Mouse (Mus musculus): ENCODE data around the gene Dcst1. TPM values are rescaled to one million over a fixed set of nuclear protein-coding genes. Genes with fewer than 3 reads are reported as not detected.

Gene Dcst1
- polyA plus RNA-seq, 1 experiment from 2014 or later = 0.37 TPM

DNA sequence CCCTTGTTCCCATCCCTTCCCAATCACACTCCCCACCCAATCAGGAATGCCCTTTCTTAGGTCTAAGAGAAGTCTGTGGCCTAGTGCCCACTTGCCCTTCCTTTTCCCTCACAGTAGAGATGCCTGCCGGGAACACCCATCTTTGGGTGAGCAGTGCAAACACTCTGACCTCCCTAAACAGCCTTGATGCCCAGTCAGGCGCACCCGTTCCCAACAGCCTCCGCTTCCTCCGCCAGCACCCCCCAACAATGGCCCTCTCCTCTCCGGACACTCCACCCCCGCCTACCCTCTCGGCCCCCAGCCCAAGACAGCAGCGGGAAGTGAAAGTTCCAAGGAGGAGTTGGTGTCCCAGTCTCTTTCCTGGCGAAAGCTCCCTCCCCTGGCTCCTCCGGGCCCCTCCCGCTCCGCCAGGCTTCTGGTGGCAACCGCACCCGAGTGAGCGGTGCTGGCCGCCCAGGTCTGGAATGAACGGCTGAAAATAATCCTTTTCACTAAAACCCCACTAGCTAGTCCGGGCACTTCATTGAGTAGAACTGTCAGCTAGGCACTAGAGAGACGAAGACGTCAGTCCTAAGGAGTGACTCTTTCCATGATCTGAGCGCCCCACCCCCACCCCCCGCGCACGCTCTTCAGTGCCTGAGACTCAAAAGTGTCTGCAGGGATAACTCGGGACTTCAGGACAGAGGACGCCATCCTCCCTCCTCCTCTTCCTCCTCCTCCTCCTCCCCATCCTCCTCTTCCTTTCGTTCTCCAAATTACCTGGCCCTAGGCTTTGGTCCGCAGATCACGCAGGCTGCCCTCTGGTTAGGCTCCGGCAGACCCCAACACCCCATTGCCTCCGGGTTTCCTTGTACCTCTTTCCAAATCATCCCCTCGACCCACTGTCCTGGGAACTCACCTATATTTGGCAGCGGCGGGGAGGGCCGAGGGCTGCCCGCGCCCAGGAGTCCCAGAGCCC, 15.9 kb downstream of the Dcst1 start:
- DNase-seq (ENCODE audit: low spot score) (peak; percentile 34), ATAC-seq (ENCODE audit: insufficient number of reproducible peaks, low FRiP score, low TSS enrichment, low read depth) (peak; percentile 14; the same call in 1 of the 2 replicates)
- 2% methylated on average over 38 of the region's 38 CpGs for WGBS
- H3K9ac ChIP-seq (ENCODE audit: low read length) = peak overlapping the region; percentile 61
- peaks cover 5% of the 10 kb centered on the region; the same call in 1 of the 2 replicates for H3K36me3 ChIP-seq (ENCODE audit: control insufficient read depth, insufficient read depth, low read length)
- H3K9me3 ChIP-seq (ENCODE audit: control insufficient read depth, low read length) = no peaks in the 10 kb centered on the region
- peak overlapping the region; percentile 96 for H3K4me2 ChIP-seq (ENCODE audit: low read depth, severe bottlenecking)
- H3K4me1 ChIP-seq (ENCODE audit: control insufficient read depth, insufficient read depth, low read length) = peaks cover 11% of the 10 kb centered on the region; the same call in 1 of the 2 replicates
- H3K27me3 ChIP-seq (ENCODE audit: control insufficient read depth, insufficient read depth, low read length) = 0 out of 2 replicates have a peak, but pooled peaks cover 3% of the 10 kb centered on the region
- H3K4me3 ChIP-seq (ENCODE audit: low read depth, low read length) = peak overlapping the region; percentile 48
- no peak overlapping the region for H3K27ac ChIP-seq (replicated peaks; ENCODE audit: low read depth, low read length)

DNA sequence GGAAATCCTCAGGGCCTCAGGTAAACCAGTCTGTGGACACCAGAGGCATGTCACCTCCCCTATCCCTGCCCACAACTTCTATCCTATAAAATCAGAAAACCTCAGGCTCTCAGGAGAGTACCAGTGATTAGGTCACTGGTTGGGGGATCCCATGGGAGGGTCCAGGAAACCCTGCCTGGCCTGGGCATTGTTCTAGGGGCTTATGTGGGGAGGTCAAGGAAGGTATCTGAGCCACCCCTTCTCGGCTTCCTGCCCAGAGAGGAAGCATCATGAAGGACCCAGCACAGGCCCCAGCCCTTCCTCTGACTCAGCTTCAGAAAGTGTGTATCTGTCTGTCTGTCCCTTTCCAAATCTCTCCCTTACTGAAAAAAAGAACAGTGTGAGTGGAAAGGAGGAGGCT, 17.1 kb downstream of the Dcst1 start:
- Histone ChIP-seq H3K36me3 (ENCODE audit: control insufficient read depth, insufficient read depth, low read length) (peaks cover 5% of the 10 kb centered on the region; the same call in 1 of the 2 replicates), H3K27ac (replicated peaks; ENCODE audit: low read depth, low read length) (no peak overlapping the region), H3K27me3 (ENCODE audit: control insufficient read depth, insufficient read depth, low read length) (0 out of 2 replicates have a peak, but pooled peaks cover 3% of the 10 kb centered on the region), H3K9me3 (ENCODE audit: control insufficient read depth, low read length) (no peaks in the 10 kb centered on the region), H3K4me1 (ENCODE audit: control insufficient read depth, insufficient read depth, low read length) (peaks cover 11% of the 10 kb centered on the region; the same call in 1 of the 2 replicates), H3K4me2 (ENCODE audit: low read depth, severe bottlenecking) (no peak overlapping the region), H3K9ac (ENCODE audit: low read length) (no peak overlapping the region), H3K4me3 (ENCODE audit: low read depth, low read length) (no peak overlapping the region)
- 68% methylated on average over 1 of the region's 1 CpGs for WGBS
- DNase-seq (ENCODE audit: low spot score) (no peak), ATAC-seq (ENCODE audit: insufficient number of reproducible peaks, low FRiP score, low TSS enrichment, low read depth) (no peak)

DNA sequence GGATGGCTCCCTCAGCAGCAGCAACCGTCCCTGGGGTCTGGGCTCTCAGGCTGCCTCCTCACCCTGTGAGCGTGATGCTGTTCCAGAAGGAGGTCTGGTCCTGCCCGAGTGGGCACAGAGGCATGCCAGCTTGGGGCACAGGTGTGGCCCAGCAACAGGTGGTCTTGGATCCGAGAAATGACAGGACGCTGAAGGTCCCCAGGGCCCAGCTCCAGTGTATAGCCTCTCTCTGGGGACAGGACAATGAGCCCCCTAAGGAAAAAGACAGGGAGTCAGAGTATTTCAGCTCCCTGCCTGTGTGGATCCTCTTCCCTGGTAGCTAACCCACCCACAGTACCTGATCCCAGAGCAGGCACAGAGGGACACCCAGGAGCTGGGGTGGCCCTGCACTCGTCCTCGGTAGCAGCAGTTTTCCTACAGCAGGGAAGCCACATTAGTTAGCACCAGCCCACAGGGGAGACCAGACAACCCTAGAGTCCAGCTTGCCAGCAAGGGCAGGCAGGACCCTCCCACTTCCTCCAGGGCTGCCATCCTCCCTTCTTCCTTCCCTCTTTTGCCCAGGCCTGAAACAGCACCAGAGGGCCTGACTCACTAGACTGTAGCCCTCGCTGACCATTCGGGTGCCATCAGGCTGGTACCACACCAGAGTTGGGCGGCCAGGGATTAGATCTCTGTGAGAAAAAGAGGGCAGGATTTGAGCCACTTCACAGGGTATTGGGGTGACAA, 18.1 kb downstream of the Dcst1 start:
- peaks cover 11% of the 10 kb centered on the region; the same call in 1 of the 2 replicates for H3K4me1 ChIP-seq (ENCODE audit: control insufficient read depth, insufficient read depth, low read length)
- H3K9ac ChIP-seq (ENCODE audit: low read length) = peak overlapping the region; percentile 2; the same call in 1 of the 2 replicates
- 87% methylated on average over 10 of the region's 10 CpGs for WGBS
- no peak for ATAC-seq (ENCODE audit: insufficient number of reproducible peaks, low FRiP score, low TSS enrichment, low read depth)
- no peak overlapping the region for H3K27ac ChIP-seq (replicated peaks; ENCODE audit: low read depth, low read length)
- peaks cover 5% of the 10 kb centered on the region; the same call in 1 of the 2 replicates for H3K36me3 ChIP-seq (ENCODE audit: control insufficient read depth, insufficient read depth, low read length)
- H3K9me3 ChIP-seq (ENCODE audit: control insufficient read depth, low read length) = no peaks in the 10 kb centered on the region
- H3K4me3 ChIP-seq (ENCODE audit: low read depth, low read length) = no peak overlapping the region
- no peak for DNase-seq (ENCODE audit: low spot score)
- H3K27me3 ChIP-seq (ENCODE audit: control insufficient read depth, insufficient read depth, low read length) = 0 out of 2 replicates have a peak, but pooled peaks cover 3% of the 10 kb centered on the region
- no peak overlapping the region for H3K4me2 ChIP-seq (ENCODE audit: low read depth, severe bottlenecking)

DNA sequence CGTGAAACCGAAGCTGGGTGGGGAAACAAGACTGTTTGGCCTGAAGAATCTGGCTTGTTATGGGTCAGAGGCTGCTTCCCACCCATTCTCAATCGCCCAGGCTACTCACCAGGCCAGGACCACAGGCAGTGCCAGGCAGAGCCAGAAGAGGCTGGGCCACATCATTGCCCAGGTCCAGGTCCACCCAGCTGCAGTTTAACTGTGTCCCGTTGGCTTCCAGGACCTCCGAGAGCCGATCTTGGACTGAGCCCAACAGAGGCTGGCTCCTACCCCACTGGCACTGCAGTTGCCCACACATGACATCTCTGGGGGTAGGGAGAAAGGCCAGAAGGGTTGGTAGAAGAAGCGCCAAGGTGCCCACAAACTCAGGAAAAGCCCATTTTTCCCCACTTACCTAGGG, 21.8 kb downstream of the Dcst1 start:
- no peak for ATAC-seq (ENCODE audit: insufficient number of reproducible peaks, low FRiP score, low TSS enrichment, low read depth)
- H3K4me1 ChIP-seq (ENCODE audit: control insufficient read depth, insufficient read depth, low read length) = peaks cover 12% of the 10 kb centered on the region; the same call in 1 of the 2 replicates
- H3K9ac ChIP-seq (ENCODE audit: low read length) = no peak overlapping the region
- no peaks in the 10 kb centered on the region for H3K27me3 ChIP-seq (ENCODE audit: control insufficient read depth, insufficient read depth, low read length)
- H3K27ac ChIP-seq (replicated peaks; ENCODE audit: low read depth, low read length) = no peak overlapping the region
- no peaks in the 10 kb centered on the region for H3K9me3 ChIP-seq (ENCODE audit: control insufficient read depth, low read length)
- H3K4me2 ChIP-seq (ENCODE audit: low read depth, severe bottlenecking) = no peak overlapping the region
- H3K36me3 ChIP-seq (ENCODE audit: control insufficient read depth, insufficient read depth, low read length) = peaks cover 5% of the 10 kb centered on the region; the same call in 1 of the 2 replicates
- 95% methylated on average over 7 of the region's 7 CpGs for WGBS
- DNase-seq (ENCODE audit: low spot score) = no peak
- no peak overlapping the region for H3K4me3 ChIP-seq (ENCODE audit: low read depth, low read length)

DNA sequence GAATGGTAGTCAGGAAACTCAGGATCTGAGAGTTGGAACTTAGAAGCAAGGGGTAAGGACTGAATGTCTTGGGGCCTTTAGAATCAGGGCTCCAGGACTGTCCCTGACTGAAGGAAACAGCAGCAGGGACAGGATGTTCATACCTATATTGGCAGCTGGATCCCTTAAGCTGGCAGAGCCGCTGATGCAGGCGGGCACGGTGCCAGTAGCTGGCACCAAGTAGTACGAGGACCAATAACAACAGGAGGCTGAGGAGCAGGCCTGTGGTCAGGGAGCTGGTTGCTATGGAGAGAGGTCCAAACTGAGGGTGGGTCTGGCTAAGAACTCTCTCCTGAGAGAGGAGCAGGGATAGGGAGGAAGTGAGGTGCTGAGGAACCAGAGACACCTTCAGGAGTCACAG, 23.3 kb downstream of the Dcst1 start:
- Histone ChIP-seq H3K4me1 (ENCODE audit: control insufficient read depth, insufficient read depth, low read length) (peaks cover 14% of the 10 kb centered on the region), H3K4me2 (ENCODE audit: low read depth, severe bottlenecking) (no peak overlapping the region), H3K27ac (replicated peaks; ENCODE audit: low read depth, low read length) (no peak overlapping the region), H3K36me3 (ENCODE audit: control insufficient read depth, insufficient read depth, low read length) (peaks cover 3% of the 10 kb centered on the region; the same call in 1 of the 2 replicates), H3K27me3 (ENCODE audit: control insufficient read depth, insufficient read depth, low read length) (no peaks in the 10 kb centered on the region), H3K4me3 (ENCODE audit: low read depth, low read length) (no peak overlapping the region), H3K9ac (ENCODE audit: low read length) (no peak overlapping the region), H3K9me3 (ENCODE audit: control insufficient read depth, low read length) (no peaks in the 10 kb centered on the region)
- DNase-seq (ENCODE audit: low spot score) (no peak), ATAC-seq (ENCODE audit: insufficient number of reproducible peaks, low FRiP score, low TSS enrichment, low read depth) (no peak)
- WGBS = 91% methylated on average over 4 of the region's 4 CpGs

DNA sequence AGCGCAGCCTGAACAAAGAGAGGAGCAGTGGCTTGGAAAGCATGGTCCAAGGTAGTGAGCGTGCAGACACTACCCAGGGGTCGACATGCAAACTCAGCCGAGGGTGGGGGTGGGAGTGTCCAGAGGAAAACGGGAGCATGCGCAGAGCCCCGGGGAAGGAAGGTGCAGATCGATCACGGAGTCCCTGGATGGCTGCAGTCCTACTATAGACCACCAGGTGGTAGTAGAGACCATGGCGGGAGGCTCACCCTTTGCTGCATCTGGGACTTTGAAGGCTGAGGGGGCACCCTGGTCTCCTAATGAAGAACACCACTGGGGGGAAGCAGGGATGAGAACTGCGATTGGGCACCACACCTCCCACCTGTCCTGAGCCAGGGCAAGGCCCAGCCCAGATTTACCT, 24.6 kb downstream of the Dcst1 start:
- H3K4me1 ChIP-seq (ENCODE audit: control insufficient read depth, insufficient read depth, low read length) = peaks cover 26% of the 10 kb centered on the region
- H3K27me3 ChIP-seq (ENCODE audit: control insufficient read depth, insufficient read depth, low read length) = no peaks in the 10 kb centered on the region
- peak overlapping the region; percentile 23 for H3K4me3 ChIP-seq (ENCODE audit: low read depth, low read length)
- WGBS = 3% methylated on average over 11 of the region's 11 CpGs
- peak; percentile 95 for DNase-seq (ENCODE audit: low spot score)
- no peak for ATAC-seq (ENCODE audit: insufficient number of reproducible peaks, low FRiP score, low TSS enrichment, low read depth)
- no peaks in the 10 kb centered on the region for H3K36me3 ChIP-seq (ENCODE audit: control insufficient read depth, insufficient read depth, low read length)
- no peak overlapping the region for H3K9ac ChIP-seq (ENCODE audit: low read length)
- H3K9me3 ChIP-seq (ENCODE audit: control insufficient read depth, low read length) = no peaks in the 10 kb centered on the region
- H3K4me2 ChIP-seq (ENCODE audit: low read depth, severe bottlenecking) = peak overlapping the region; percentile 57
- no peak overlapping the region for H3K27ac ChIP-seq (replicated peaks; ENCODE audit: low read depth, low read length)

DNA sequence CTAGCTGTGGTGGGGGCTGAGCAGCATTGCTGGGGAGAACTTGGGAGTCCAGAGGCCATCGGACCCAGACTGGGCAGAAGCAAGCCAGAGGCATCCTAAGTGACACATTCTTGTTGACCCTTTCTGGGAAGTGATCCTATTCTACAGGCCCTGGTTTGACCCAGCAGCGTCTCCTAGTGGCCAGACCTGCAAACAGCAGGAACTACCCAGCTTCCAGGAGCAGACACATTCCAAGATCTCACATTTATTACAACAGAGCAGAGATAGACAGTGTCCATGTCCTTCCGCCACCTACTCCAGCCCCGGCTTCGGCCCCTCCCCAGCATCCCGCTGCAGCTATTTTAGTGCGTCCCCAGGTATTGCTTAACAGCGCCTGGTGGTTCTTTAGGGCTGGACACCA, 25.6 kb downstream of the Dcst1 start:
- H3K4me2 ChIP-seq (ENCODE audit: low read depth, severe bottlenecking) = peak overlapping the region; percentile 3; the same call in 1 of the 2 replicates
- 22% methylated on average over 8 of the region's 8 CpGs for WGBS
- no peaks in the 10 kb centered on the region for H3K27me3 ChIP-seq (ENCODE audit: control insufficient read depth, insufficient read depth, low read length)
- DNase-seq (ENCODE audit: low spot score) (peak; percentile 92), ATAC-seq (ENCODE audit: insufficient number of reproducible peaks, low FRiP score, low TSS enrichment, low read depth) (no peak)
- peaks cover 28% of the 10 kb centered on the region for H3K4me1 ChIP-seq (ENCODE audit: control insufficient read depth, insufficient read depth, low read length)
- H3K4me3 ChIP-seq (ENCODE audit: low read depth, low read length) = no peak overlapping the region
- no peak overlapping the region for H3K9ac ChIP-seq (ENCODE audit: low read length)
- peaks cover 3% of the 10 kb centered on the region; the same call in 1 of the 2 replicates for H3K36me3 ChIP-seq (ENCODE audit: control insufficient read depth, insufficient read depth, low read length)
- H3K27ac ChIP-seq (replicated peaks; ENCODE audit: low read depth, low read length) = no peak overlapping the region
- H3K9me3 ChIP-seq (ENCODE audit: control insufficient read depth, low read length) = no peaks in the 10 kb centered on the region

All from limb, embryonic 11.5 days (tissue).